Comparison of ENCODE assay signal across 27 mouse cellular contexts in the genomic region with DNA sequence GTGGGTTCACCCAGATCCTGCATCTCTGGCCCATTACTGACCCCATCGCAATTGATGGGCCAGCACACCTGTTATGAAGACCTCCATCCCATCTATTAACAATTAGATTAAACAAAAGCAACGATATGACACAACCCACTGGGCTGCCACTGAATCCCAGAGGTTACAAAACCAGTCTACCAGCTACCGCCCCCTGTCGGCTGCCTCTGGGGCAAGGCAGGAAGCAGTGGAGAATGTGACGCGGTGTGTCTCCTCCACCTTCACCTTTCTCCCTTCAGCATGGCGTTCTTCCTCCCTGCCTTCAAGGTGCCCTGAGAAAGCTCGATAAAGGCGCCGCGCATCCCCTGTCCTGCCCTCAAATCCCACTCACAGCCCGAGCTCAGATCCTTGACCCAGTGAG. TPM values are rescaled to one million over a fixed set of nuclear protein-coding genes. Genes with fewer than 3 reads are reported as not detected.
DNase-seq lines count a peak whose midpoint lies in the region; ATAC-seq and TF ChIP-seq lines count a peak whose summit lies in the region.
"Had no signal": no experiment of that assay in that cellular context is flagged by ENCODE, and none has a peak within 500 bp of the region (broad histone marks: within the 10 kb centered on the region; RNA-seq: fewer than 3 reads in every experiment).

No protein-coding gene starts in this region.

- H3K27me3 ChIP-seq in E14TG2a.4 (ENCODE audit: insufficient read depth, low read length) = no peaks in the 10 kb centered on the region
- H3K27me3 ChIP-seq in liver, embryonic 11.5 days (replicated peaks; ENCODE audit: control insufficient read depth, insufficient read depth, low read length) = no peaks in the 10 kb centered on the region
- H3K27me3 ChIP-seq in stomach, postnatal 0 days (ENCODE audit: control insufficient read depth, insufficient read depth, low read length) = no peaks in the 10 kb centered on the region
- H3K27me3 ChIP-seq: forebrain, embryonic 13.5 days; heart, embryonic 12.5 days; heart, embryonic 15.5 days had no signal

- no peak overlapping the region for H3K4me2 ChIP-seq in liver, embryonic 11.5 days
- H3K4me2 ChIP-seq in stomach, postnatal 0 days (replicated peaks; ENCODE audit: low read depth) = no peak overlapping the region
- H3K4me2 ChIP-seq: forebrain, embryonic 13.5 days; heart, embryonic 12.5 days; heart, embryonic 15.5 days; hindbrain, embryonic 14.5 days had no signal

- H3K9ac ChIP-seq in liver, embryonic 11.5 days (ENCODE audit: low read depth, low read length) = no peak overlapping the region
- H3K9ac ChIP-seq in stomach, postnatal 0 days (ENCODE audit: low read length) = no peak overlapping the region
- H3K9ac ChIP-seq: forebrain, embryonic 13.5 days; heart, embryonic 12.5 days; heart, embryonic 15.5 days; hindbrain, embryonic 14.5 days had no signal

- peak; percentile 33; the same call in 1 of the 2 replicates for TF ChIP-seq CTCF in E14TG2a.4 (conservative IDR thresholded peaks at IDR 0.05; ENCODE audit: low read length)
- TF ChIP-seq CTCF in stomach, postnatal 0 days (IDR thresholded peaks at IDR 0.05; ENCODE audit: low read depth) = no peak

- intact Hi-C loops in heart, postnatal 25 days (cut with DNase I) = no loop called here

- peaks cover 18% of the 10 kb centered on the region for H3K4me1 ChIP-seq in E14TG2a.4 (replicated peaks; ENCODE audit: low read depth, low read length)
- H3K4me1 ChIP-seq in liver, embryonic 11.5 days (replicated peaks; ENCODE audit: control insufficient read depth, insufficient read depth, low read length) = no peaks in the 10 kb centered on the region
- H3K4me1 ChIP-seq in stomach, postnatal 0 days (replicated peaks; ENCODE audit: control insufficient read depth, insufficient read depth) = no peaks in the 10 kb centered on the region
- H3K4me1 ChIP-seq: heart, embryonic 12.5 days; heart, embryonic 15.5 days had no signal

- no peak overlapping the region for H3K27ac ChIP-seq in liver, embryonic 11.5 days (ENCODE audit: low read depth, low read length)
- no peak overlapping the region for H3K27ac ChIP-seq in stomach, postnatal 0 days (replicated peaks)
- H3K27ac ChIP-seq: forebrain, embryonic 10.5 days; forebrain, embryonic 13.5 days; gastrocnemius, adult 2 months; heart, embryonic 15.5 days; hindbrain, embryonic 14.5 days; hindbrain, postnatal 0 days had no signal

- H3K4me3 ChIP-seq in E14TG2a.4 (replicated peaks; ENCODE audit: low read length) = no peak overlapping the region
- H3K4me3 ChIP-seq in liver, embryonic 11.5 days (ENCODE audit: low read depth, low read length) = no peak overlapping the region
- no peak overlapping the region for H3K4me3 ChIP-seq in stomach, postnatal 0 days (ENCODE audit: low read depth, low read length)
- H3K4me3 ChIP-seq: forebrain, embryonic 10.5 days; forebrain, embryonic 13.5 days; gastrocnemius, adult 2 months; heart, embryonic 12.5 days; heart, embryonic 15.5 days had no signal

- WGBS in liver, embryonic 11.5 days = 80% methylated on average over 12 of the region's 12 CpGs
- 79% methylated on average over 12 of the region's 12 CpGs for WGBS in stomach, postnatal 0 days

- no peak for ATAC-seq in liver, embryonic 11.5 days (replicated peaks; ENCODE audit: low FRiP score)
- ATAC-seq in stomach, postnatal 0 days (ENCODE audit: low FRiP score, low TSS enrichment) = no peak
- ATAC-seq: forebrain, embryonic 13.5 days; forebrain, embryonic 16.5 days; hindbrain, postnatal 0 days; inflammation-experienced regulatory T-cells, adult 6 months; intestine, embryonic 16.5 days had no signal

- peak; percentile 53 for DNase-seq in heart, adult 11 months
- DNase-seq in heart, postnatal 25 days (ENCODE audit: low spot score) = no peak
- peak; percentile 29 for DNase-seq in R1 (ENCODE audit: low read depth, low spot score)
- no peak for DNase-seq in liver, embryonic 11.5 days (ENCODE audit: low spot score)
- no peak for DNase-seq in stomach, postnatal 0 days (ENCODE audit: low spot score)
- DNase-seq: adrenal gland, adult 2 months; adrenal gland, postnatal 14 days; cerebellum, adult 18-20 months; cerebellum, adult 9-10 months; cerebellum, postnatal 14 days; gastrocnemius, adult 2 months; gastrocnemius, postnatal 14 days; heart, adult 18-20 months; heart, postnatal 10 days; heart, postnatal 4 days had no signal

- no peaks in the 10 kb centered on the region for H3K36me3 ChIP-seq in E14TG2a.4 (ENCODE audit: insufficient read depth, low read length)
- no peaks in the 10 kb centered on the region for H3K36me3 ChIP-seq in liver, embryonic 11.5 days (ENCODE audit: control insufficient read depth, insufficient read depth, low read length)
- H3K36me3 ChIP-seq in stomach, postnatal 0 days (ENCODE audit: control insufficient read depth, insufficient read depth, low read length) = no peaks in the 10 kb centered on the region
- H3K36me3 ChIP-seq: forebrain, embryonic 10.5 days; heart, embryonic 12.5 days; heart, embryonic 15.5 days had no signal

- no peak for TF ChIP-seq EP300 in stomach, postnatal 0 days (optimal IDR thresholded peaks at IDR 0.05)

- H3K9me3 ChIP-seq in E14TG2a.4 (ENCODE audit: low read length) = no peaks in the 10 kb centered on the region
- no peaks in the 10 kb centered on the region for H3K9me3 ChIP-seq in liver, embryonic 11.5 days (ENCODE audit: control insufficient read depth, low read length)
- H3K9me3 ChIP-seq in stomach, postnatal 0 days (ENCODE audit: control insufficient read depth, low read length) = no peaks in the 10 kb centered on the region
- H3K9me3 ChIP-seq: forebrain, embryonic 13.5 days; heart, embryonic 12.5 days; heart, embryonic 15.5 days had no signal

RNA-seq across cellular contexts. Expression of gene Pmfbp1, which starts 59.3 kb away (rescaled TPM):
- total RNA-seq in heart, postnatal 25 days (2021) = not detected
- polyA plus RNA-seq in liver, embryonic 11.5 days (2014; fragmentation: Nextera tagmentation; extraction: Ambion mirVana) = not detected in 2 replicates
- polyA plus RNA-seq in stomach, postnatal 0 days (2015; fragmentation: Nextera tagmentation; extraction: Ambion mirVana) = 0.02 TPM in 1 of 2 replicates, not detected in the other
- total RNA-seq: adrenal gland, adult 2 months; adrenal gland, postnatal 14 days; ES-E14; gastrocnemius, adult 2 months; gastrocnemius, postnatal 4 days; heart, adult 18-20 months; heart, postnatal 10 days; heart, postnatal 4 days had no signal
- polyA plus RNA-seq: adrenal gland, adult 2 months; heart, embryonic 12.5 days; inflammation-experienced regulatory T-cells, adult 6 months; intestine, embryonic 16.5 days had no signal

Comparison
In these comparisons a context has a peak if more than half of its experiments do, and no peak if none do; other contexts are left out.
1. DNase-seq: peak in heart, adult 11 months (single experiment) and R1 (single experiment); none in heart, postnatal 25 days (single experiment), liver, embryonic 11.5 days (single experiment) and stomach, postnatal 0 days (single experiment).